Mouse (Mus musculus) lung, postnatal 0 days (tissue): ENCODE measurements at regions not wholly inside any gene's neighbourhood (a gene's known extent, or its start where the extent isn't known, plus 50 kb on each side); places are given as distances from the start of the nearest gene placed in this dataset.

Experiments used
- CTCF ChIP-seq: IDR thresholded peaks from 2 replicates; pipeline ENCODE4 v1.5.1; 2016; ENCODE audit warnings: antibody characterized with exemption, mild to moderate bottlenecking
- EP300 ChIP-seq: IDR thresholded peaks from 2 replicates; pipeline ENCODE4 v1.6.1; 2016; ENCODE audit warnings: antibody characterized with exemption, mild to moderate bottlenecking, control low read depth

DNA sequence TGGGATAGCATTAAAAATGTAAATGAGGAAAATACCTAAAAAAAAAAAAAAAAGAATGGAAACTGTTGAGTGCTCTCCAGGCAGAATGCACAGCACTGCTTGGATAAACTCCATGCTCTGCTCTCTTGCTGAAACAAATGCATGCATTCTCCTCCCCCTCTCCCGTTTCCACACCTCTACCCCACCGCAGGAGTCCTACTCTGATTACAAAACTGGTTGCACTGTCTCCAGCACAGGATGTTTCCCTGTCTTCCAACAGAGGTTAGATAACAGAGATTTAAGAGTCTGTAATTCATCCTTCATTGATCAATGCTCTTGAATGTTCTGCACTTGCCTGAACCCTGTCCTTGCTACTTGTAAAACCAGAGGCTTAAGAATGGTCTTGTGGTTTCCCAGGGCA, 124.3 kb upstream of the C1qtnf7 start:
- TF ChIP-seq CTCF (no peak), EP300 (no peak)
